Mouse (Mus musculus) layer of hippocampus, adult 2 months (tissue): ENCODE measurements at regions not wholly inside any gene's neighbourhood (a gene's known extent, or its start where the extent isn't known, plus 50 kb on each side); places are given as distances from the start of the nearest gene placed in this dataset.

Experiments
- DNase-seq, 2 experiments: peaks; one replicate each; pipeline ENCODE4 v3.0.0; 2022; ENCODE audit warnings: low spot score in 2 of 2
- H3K27ac ChIP-seq: fragments of 200-600 bp; 2 replicates; pipeline ENCODE4 v1.8.1; 2022
- H3K4me3 ChIP-seq: fragments of 200-600 bp; 2 replicates; pipeline ENCODE4 v1.8.1; 2022; ENCODE audit warnings: mild to moderate bottlenecking
- CTCF ChIP-seq: fragments of 200-600 bp; conservative IDR thresholded peaks from 2 replicates; pipeline ENCODE4 v1.8.1; 2022; ENCODE audit warnings: antibody characterized with exemption, mild to moderate bottlenecking, moderate library complexity

DNA sequence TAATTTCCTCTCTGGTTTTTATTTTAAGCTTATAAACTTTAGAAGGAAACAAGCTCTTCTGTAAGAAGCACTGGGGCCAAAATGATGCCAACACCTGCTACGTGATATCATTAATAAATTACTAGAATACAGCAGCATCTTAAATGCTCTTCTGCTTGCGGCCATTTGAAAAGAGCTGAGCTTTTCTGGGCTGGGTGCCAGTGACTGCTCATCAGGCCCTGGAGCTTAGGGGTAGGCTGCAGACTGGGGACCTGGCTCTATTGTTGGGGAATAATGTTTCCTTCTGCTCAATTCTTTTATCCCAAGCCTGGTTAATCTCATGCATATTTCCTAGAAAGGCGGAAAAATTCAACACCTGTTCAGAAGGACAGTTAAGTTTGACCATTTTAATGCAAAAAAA is 436.7 kb upstream of the Zdhhc25 start:
- no peak overlapping the region for H3K27ac ChIP-seq
- TF ChIP-seq CTCF = no peak
- H3K4me3 ChIP-seq = no peak overlapping the region
- DNase-seq = peak in 1 of 2 experiments; percentile 24

DNA sequence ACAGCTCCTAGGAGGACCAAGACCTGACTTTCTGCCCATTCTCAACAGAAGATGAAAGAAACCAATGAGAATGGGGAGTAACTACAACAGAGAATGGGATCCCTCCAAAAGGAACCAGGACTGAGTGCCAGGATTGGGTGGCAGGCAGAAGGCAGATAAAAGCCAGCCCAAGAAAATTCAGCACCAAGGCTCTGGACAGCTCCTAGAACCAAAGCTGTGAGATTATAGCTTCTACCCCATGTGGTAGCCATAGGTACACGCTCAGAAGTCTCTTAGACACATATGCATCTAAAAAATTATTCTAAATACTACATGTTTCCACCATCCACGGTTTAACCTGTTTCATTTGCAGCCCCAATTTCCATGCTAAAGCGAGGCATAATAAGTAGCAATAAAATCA is 425.8 kb upstream of the Zdhhc25 start:
- no peak for DNase-seq
- no peak overlapping the region for H3K27ac ChIP-seq
- no peak for TF ChIP-seq CTCF
- H3K4me3 ChIP-seq = no peak overlapping the region

DNA sequence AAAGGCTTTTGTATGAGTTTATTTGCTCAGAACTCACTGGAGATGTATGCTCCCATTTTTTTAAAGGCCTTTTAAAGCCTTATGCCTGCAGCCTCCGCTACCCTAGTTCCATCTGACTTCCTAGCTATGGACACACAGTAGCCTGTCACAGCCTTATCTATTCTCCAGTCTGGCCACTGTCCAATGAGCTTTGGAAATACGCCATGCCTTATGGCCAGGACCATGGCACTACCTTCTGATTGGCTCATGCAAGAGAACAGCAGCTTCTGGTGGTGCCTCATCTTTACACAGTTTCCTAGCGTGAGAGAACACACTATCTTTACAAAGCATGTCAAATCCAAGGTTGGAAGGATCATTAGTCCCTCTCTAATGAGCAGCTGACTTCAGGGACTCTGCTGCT is 424.1 kb upstream of the Zdhhc25 start:
- no peak overlapping the region for H3K4me3 ChIP-seq
- H3K27ac ChIP-seq = no peak overlapping the region
- no peak for DNase-seq
- no peak for TF ChIP-seq CTCF

DNA sequence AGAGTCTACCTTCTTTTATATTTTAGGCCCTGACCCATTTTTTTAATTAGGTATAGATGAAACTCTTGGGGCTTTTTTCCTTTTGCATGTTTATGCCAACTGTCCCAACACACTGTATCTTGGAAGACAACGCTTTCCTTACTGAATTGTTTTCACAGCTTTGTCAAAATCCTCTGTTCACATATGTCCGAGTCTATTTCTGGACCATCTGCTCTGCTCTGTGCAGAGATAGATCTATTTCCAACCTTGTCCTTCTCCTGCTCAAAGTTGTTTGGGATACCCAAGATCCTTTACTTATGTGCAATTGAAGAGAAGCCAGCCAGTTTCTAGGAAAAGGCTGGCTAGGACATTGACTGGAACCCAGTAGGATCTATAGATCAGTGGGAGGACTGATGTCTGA is 403.6 kb upstream of the Zdhhc25 start:
- no peak for TF ChIP-seq CTCF
- no peak overlapping the region for H3K4me3 ChIP-seq
- H3K27ac ChIP-seq = no peak overlapping the region
- no peak for DNase-seq

DNA sequence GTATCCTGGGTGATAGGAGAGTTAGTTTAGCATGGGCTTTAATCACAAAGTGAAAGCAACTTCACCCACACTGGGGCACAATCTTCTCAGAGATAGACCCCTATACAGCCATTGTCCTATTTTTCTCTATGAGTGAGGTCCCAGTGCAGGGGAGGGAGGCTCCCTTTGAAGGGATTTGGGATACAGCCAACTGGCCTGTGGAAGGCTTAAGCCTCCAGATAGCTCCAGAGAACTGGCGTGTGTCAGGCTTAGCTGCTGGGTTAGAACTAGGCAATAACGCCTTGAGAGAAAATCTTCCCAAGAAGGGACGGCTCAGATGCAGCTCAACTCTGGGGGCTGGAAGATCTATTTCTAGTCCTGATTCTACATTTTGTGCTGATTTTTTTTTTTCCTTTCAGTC is 397.4 kb upstream of the Zdhhc25 start:
- DNase-seq = no peak
- no peak overlapping the region for H3K27ac ChIP-seq
- TF ChIP-seq CTCF = no peak
- H3K4me3 ChIP-seq = no peak overlapping the region

DNA sequence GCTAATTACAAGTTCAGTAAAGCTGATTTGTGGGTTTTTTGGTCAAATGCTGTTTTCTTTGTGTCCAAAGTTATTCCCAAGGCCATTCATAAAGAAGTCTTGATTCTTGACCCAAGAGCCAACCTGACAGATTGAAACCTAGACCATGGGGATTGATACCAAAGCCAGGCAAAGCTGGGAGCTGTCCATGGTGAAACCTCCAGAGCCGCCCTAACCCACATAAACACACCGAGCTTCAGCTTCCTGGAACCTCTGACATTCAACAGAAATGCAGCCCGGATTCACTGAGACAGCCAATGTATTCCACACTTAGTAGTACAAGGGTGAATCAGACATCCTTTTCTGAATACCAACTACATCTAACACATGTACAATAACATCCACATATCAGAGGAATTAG is 386.7 kb upstream of the Zdhhc25 start:
- H3K4me3 ChIP-seq = no peak overlapping the region
- no peak for DNase-seq
- H3K27ac ChIP-seq = no peak overlapping the region
- no peak for TF ChIP-seq CTCF

DNA sequence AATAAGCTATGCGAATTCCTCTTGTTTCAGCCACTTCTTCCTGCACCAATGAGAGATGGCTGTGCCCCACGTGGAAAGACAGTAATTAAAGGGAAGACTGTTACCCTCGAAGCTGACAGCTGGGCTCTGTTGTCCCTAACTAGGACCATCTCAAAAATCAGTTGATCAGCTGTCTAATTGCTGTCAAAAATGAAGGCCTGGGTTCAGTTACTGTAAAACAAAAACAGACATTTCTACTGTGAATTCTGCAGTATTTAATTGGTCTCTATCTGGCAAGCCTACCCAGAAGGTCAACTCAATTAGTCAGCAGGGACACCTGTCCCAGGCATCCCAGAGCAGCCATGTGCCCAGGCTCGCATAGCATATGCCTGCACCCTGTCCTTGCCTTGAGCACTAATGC is 385.8 kb upstream of the Zdhhc25 start:
- Histone ChIP-seq H3K27ac (no peak overlapping the region), H3K4me3 (no peak overlapping the region)
- no peak for DNase-seq
- no peak for TF ChIP-seq CTCF

DNA sequence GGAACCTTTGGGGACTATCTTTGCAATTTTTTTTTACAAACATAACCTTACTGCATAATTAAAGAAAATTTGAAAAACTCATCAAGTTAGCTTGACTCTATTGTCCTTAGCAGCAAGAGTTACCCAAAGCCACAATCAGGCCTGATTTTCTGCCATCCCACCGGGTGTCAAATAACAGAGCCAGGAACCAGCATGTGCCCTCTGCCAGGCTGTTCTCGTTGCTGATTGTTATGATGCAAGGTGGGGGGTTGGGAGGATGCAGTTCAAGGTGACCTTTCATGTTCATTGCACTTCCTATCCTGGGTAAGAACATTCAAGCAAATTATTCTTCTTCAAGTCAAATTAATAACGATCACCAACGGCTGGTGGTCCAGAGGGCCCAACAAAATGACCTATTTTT is 370.6 kb upstream of the Zdhhc25 start:
- no peak overlapping the region for H3K27ac ChIP-seq
- H3K4me3 ChIP-seq = no peak overlapping the region
- no peak for TF ChIP-seq CTCF
- DNase-seq = no peak

DNA sequence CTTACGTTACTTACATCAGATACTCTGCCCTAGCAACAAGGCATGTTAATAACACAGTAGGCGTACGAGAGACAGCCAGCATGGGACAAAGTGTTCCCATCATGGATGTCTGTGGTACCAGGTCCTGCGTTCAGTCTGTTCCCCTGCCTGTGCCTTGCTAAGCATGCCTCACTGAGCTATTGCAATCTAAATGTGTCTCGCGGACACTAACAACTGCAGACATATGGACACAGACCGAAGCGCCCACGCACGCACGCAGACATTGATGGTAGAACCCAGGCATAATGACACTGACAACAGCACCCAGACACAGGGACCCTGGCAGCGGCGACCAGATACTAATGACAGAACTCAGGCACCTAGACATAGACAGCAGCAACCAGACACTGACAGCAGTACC is 355.5 kb upstream of the Zdhhc25 start:
- peak overlapping the region; percentile 70 for H3K27ac ChIP-seq
- no peak for TF ChIP-seq CTCF
- H3K4me3 ChIP-seq = no peak overlapping the region
- peak; percentile 23 to 42 for DNase-seq

DNA sequence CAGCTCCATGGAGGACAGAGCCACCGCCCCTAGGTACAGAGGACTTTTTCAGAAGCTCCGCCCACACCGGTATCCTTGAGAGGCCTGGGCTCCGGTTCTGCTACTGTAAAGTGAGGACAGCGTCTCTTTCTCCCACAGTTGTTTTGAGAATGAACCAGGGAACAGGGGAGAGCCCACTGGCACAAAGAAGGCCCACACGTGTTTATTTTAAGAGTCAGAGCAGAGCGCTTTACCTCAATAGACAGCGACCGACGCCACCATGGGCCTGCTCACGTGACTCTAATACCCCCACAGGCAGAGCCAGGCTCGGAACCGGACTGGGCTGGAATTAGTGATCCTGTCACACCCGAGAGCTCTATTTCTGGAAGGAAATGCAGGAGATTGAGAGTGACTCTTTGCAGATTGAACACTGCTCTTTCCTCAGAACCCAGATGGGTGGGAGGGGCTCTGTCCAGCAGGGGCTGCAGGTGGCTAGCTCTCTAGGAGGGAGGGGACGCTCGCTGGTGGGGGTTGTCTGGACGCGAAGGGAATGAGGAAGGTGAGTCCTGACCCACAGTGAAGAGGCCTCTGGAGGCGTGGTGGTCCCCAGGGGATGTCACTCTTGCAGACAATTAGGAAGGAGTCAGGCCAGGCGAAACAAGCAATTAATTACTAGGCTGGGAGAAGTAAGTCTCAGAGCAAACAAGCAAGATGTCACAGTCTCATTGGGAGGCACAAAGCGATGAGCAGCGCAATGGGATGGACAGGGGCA is 354.4 kb upstream of the Zdhhc25 start:
- no peak for DNase-seq
- Histone ChIP-seq H3K4me3 (no peak overlapping the region), H3K27ac (peak overlapping the region; percentile 7; the same call in 1 of the 2 replicates)
- TF ChIP-seq CTCF = no peak

DNA sequence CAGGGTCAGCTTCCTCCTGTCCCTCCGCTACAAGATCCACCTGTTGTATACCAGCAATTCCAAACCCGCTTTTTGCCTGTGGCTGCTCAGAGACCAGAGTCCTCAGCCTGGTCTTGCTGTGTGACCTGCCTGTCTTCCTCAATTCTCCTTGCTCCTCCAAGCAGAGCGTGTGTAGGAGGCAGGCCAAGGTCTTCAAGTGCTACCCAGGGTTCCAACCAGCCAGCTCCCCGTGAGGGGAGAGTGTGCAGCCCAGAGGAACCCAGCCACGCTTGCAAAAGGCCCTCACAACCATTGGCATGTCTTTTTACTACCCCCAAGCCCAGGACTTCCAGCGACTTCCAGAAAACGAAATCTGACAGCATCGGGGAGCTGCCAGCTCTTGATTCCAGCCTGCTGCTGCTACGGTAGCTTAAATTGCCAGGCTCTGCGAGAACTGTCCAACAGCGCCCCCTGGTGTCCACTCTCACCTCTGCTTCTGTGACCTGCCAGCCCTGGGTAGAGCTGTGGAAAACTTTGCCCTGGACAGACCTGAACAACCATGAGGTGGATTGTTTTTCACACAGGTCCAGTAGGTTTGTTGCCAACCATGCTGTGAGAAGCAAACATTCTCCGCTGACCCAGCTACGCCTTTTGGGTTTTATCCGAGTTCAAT is 352.0 kb upstream of the Zdhhc25 start:
- peak; percentile 95 for TF ChIP-seq CTCF
- H3K4me3 ChIP-seq = no peak overlapping the region
- peak; percentile 89 to 97 for DNase-seq
- peak overlapping the region; percentile 15; the same call in 1 of the 2 replicates for H3K27ac ChIP-seq

DNA sequence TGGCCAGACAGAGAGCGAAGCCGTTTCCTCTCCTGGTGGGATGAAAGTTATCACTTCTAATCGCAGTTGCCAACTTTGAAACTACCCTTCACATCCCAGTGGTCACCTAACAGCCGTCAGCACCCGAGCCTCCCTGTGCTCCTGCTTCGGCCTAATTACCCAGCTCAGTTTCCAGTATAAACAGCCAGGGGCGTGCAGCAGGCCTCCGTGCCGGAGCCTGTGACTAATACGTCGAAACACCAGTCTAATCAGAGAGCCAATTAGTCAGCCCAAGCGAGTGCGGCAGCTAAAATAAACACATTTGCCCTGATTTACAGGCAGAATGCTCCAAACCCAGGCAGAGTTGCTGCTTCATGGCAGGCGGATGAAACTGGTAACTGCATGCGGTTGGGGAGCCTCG is 312.1 kb upstream of the Zdhhc25 start:
- DNase-seq = peak in 1 of 2 experiments; percentile 5

DNA sequence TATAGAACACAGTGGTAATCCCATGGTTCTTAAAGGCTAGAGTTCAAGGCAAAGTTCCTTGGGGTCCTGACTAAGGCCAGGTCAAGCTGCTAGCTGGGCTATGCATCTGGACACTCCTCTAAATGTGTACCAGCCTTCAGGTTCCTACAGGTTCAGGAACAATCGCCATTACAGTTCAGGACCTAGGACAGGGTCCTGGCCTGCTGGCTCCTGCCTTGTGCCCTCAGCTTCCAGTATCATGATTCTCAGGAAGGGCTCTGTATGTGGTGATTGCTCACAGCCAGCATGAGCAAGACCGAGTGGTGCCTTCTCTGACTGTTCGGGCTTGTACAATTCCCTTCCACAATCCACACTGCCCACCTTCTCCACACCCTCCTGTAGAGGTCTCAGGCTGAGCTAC is 311.4 kb upstream of the Zdhhc25 start:
- no peak for TF ChIP-seq CTCF
- no peak overlapping the region for H3K27ac ChIP-seq
- DNase-seq = no peak
- no peak overlapping the region for H3K4me3 ChIP-seq

More for the DNA sequence above, 312.1 kb upstream of the Zdhhc25 start:
- no peak overlapping the region for H3K4me3 ChIP-seq
- no peak overlapping the region for H3K27ac ChIP-seq
- no peak for TF ChIP-seq CTCF
